Mouse (Mus musculus): ENCODE measurements at regions not wholly inside any gene's neighbourhood (a gene's known extent, or its start where the extent isn't known, plus 50 kb on each side); places are given as distances from the start of the nearest gene placed in this dataset.
A peak's percentile ranks its signal among the peaks of the same experiment; 100 is the strongest.
"Not testable (repeated sequence)": the region's sequence is repeated elsewhere in the genome, so short reads cannot be mapped to it uniquely, and the experiment has no call there.

- no peaks in the 10 kb centered on the region for H3K36me3 ChIP-seq (replicated peaks)
- H3K4me3 ChIP-seq (ENCODE audit: low read depth, low read length), result no peak overlapping the region
- no peaks in the 10 kb centered on the region for H3K27me3 ChIP-seq (ENCODE audit: insufficient read depth, low read length)
- no peaks in the 10 kb centered on the region for H3K4me1 ChIP-seq (ENCODE audit: insufficient read depth, low read depth, low read length)
- ATAC-seq (ENCODE audit: extremely low read depth, insufficient number of reproducible peaks, low FRiP score, poor library complexity, severe bottlenecking) (no peak), DNase-seq (ENCODE audit: low spot score) (no peak)
- H3K9me3 ChIP-seq (replicated peaks), result no peaks in the 10 kb centered on the region
- TF ChIP-seq GATA2 (IDR thresholded peaks at IDR 0.05; ENCODE audit: borderline replicate concordance, low read depth, low read length), result no peak
- TF ChIP-seq TAL1 (conservative IDR thresholded peaks at IDR 0.05; ENCODE audit: low read depth, low read length), result no peak
- TF ChIP-seq POLR2AphosphoS5 (IDR thresholded peaks at IDR 0.05; ENCODE audit: insufficient replicate concordance, low read depth, low read length), result no peak
- TF ChIP-seq GATA1 (IDR thresholded peaks at IDR 0.05; ENCODE audit: borderline replicate concordance, low read length), result no peak
- TF ChIP-seq CTCF (IDR thresholded peaks at IDR 0.05; ENCODE audit: low read depth, low read length), result no peak
Measured at GRCm38 (mm10) chr5:59945761-59946160, 1862.9 kb upstream of the G6pd2 start.

- TF ChIP-seq GATA2 (IDR thresholded peaks at IDR 0.05; ENCODE audit: borderline replicate concordance, low read depth, low read length), result no peak
- TF ChIP-seq POLR2AphosphoS5 (IDR thresholded peaks at IDR 0.05; ENCODE audit: insufficient replicate concordance, low read depth, low read length), result no peak
- no peak for TF ChIP-seq TAL1 (conservative IDR thresholded peaks at IDR 0.05; ENCODE audit: low read depth, low read length)
- no peak for TF ChIP-seq CTCF (IDR thresholded peaks at IDR 0.05; ENCODE audit: low read depth, low read length)
- no peak for TF ChIP-seq GATA1 (IDR thresholded peaks at IDR 0.05; ENCODE audit: borderline replicate concordance, low read length)
- Histone ChIP-seq H3K4me1 (ENCODE audit: insufficient read depth, low read depth, low read length) (no peaks in the 10 kb centered on the region), H3K27me3 (ENCODE audit: insufficient read depth, low read length) (no peaks in the 10 kb centered on the region), H3K36me3 (replicated peaks) (no peaks in the 10 kb centered on the region), H3K9me3 (replicated peaks) (no peaks in the 10 kb centered on the region), H3K4me3 (ENCODE audit: low read depth, low read length) (no peak overlapping the region)
- ATAC-seq (ENCODE audit: extremely low read depth, insufficient number of reproducible peaks, low FRiP score, poor library complexity, severe bottlenecking), result no peak
- no peak for DNase-seq (ENCODE audit: low spot score)
Measured at GRCm38 (mm10) chr5:59947831-59948568, 1860.6 kb upstream of the G6pd2 start.

- H3K4me3 ChIP-seq (ENCODE audit: low read depth, low read length); DNase-seq (ENCODE audit: low spot score); ATAC-seq (ENCODE audit: extremely low read depth, insufficient number of reproducible peaks, low FRiP score, poor library complexity, severe bottlenecking); H3K4me1 ChIP-seq (ENCODE audit: insufficient read depth, low read depth, low read length); H3K36me3 ChIP-seq (replicated peaks); H3K27me3 ChIP-seq (ENCODE audit: insufficient read depth, low read length); H3K9me3 ChIP-seq (replicated peaks): not testable (repeated sequence)
Measured at GRCm38 (mm10) chr5:59956240-59956639, 1852.4 kb upstream of the G6pd2 start.

- H3K9me3 ChIP-seq (replicated peaks), result no peaks in the 10 kb centered on the region
- H3K4me1 ChIP-seq (ENCODE audit: insufficient read depth, low read depth, low read length), result no peaks in the 10 kb centered on the region
- H3K4me3 ChIP-seq (ENCODE audit: low read depth, low read length), result no peak overlapping the region
- no peak for ATAC-seq (ENCODE audit: extremely low read depth, insufficient number of reproducible peaks, low FRiP score, poor library complexity, severe bottlenecking)
- DNase-seq (ENCODE audit: low spot score), result no peak
- TF ChIP-seq GATA2 (IDR thresholded peaks at IDR 0.05; ENCODE audit: borderline replicate concordance, low read depth, low read length) (no peak), GATA1 (IDR thresholded peaks at IDR 0.05; ENCODE audit: borderline replicate concordance, low read length) (no peak), CTCF (IDR thresholded peaks at IDR 0.05; ENCODE audit: low read depth, low read length) (no peak), POLR2AphosphoS5 (IDR thresholded peaks at IDR 0.05; ENCODE audit: insufficient replicate concordance, low read depth, low read length) (no peak)
- no peaks in the 10 kb centered on the region for H3K27me3 ChIP-seq (ENCODE audit: insufficient read depth, low read length)
- no peaks in the 10 kb centered on the region for H3K36me3 ChIP-seq (replicated peaks)
Measured at GRCm38 (mm10) chr5:59996698-59997097, 1811.9 kb upstream of the G6pd2 start.

- H3K4me3 ChIP-seq (ENCODE audit: low read depth, low read length); H3K36me3 ChIP-seq (replicated peaks); H3K27me3 ChIP-seq (ENCODE audit: insufficient read depth, low read length); DNase-seq (ENCODE audit: low spot score); H3K4me1 ChIP-seq (ENCODE audit: insufficient read depth, low read depth, low read length): not testable (repeated sequence)
- peak; percentile 100 for ATAC-seq (ENCODE audit: extremely low read depth, insufficient number of reproducible peaks, low FRiP score, poor library complexity, severe bottlenecking)
- peaks cover 20% of the 10 kb centered on the region for H3K9me3 ChIP-seq (replicated peaks)
Measured at GRCm38 (mm10) chr5:60042603-60043175, 1765.9 kb upstream of the G6pd2 start.

GRCm38 (mm10) chr5:60049053-60049452, 1759.6 kb upstream of the G6pd2 start:
- Histone ChIP-seq H3K9me3 (replicated peaks) (peaks cover 19% of the 10 kb centered on the region), H3K4me1 (ENCODE audit: insufficient read depth, low read depth, low read length) (no peaks in the 10 kb centered on the region), H3K27me3 (ENCODE audit: insufficient read depth, low read length) (no peaks in the 10 kb centered on the region), H3K36me3 (replicated peaks) (no peaks in the 10 kb centered on the region), H3K4me3 (ENCODE audit: low read depth, low read length) (no peak overlapping the region)
- no peak for TF ChIP-seq GATA2 (IDR thresholded peaks at IDR 0.05; ENCODE audit: borderline replicate concordance, low read depth, low read length)
- no peak for TF ChIP-seq GATA1 (IDR thresholded peaks at IDR 0.05; ENCODE audit: borderline replicate concordance, low read length)
- TF ChIP-seq POLR2AphosphoS5 (IDR thresholded peaks at IDR 0.05; ENCODE audit: insufficient replicate concordance, low read depth, low read length), result no peak
- TF ChIP-seq TAL1 (conservative IDR thresholded peaks at IDR 0.05; ENCODE audit: low read depth, low read length), result no peak
- TF ChIP-seq CTCF (IDR thresholded peaks at IDR 0.05; ENCODE audit: low read depth, low read length), result no peak
- no peak for ATAC-seq (ENCODE audit: extremely low read depth, insufficient number of reproducible peaks, low FRiP score, poor library complexity, severe bottlenecking)
- DNase-seq (ENCODE audit: low spot score), result no peak

- H3K4me3 ChIP-seq (ENCODE audit: low read depth, low read length), result no peak overlapping the region
- H3K27me3 ChIP-seq (ENCODE audit: insufficient read depth, low read length), result no peaks in the 10 kb centered on the region
- no peak for TF ChIP-seq TAL1 (conservative IDR thresholded peaks at IDR 0.05; ENCODE audit: low read depth, low read length)
- no peak for TF ChIP-seq GATA2 (IDR thresholded peaks at IDR 0.05; ENCODE audit: borderline replicate concordance, low read depth, low read length)
- no peak for TF ChIP-seq GATA1 (IDR thresholded peaks at IDR 0.05; ENCODE audit: borderline replicate concordance, low read length)
- TF ChIP-seq CTCF (IDR thresholded peaks at IDR 0.05; ENCODE audit: low read depth, low read length), result no peak
- no peaks in the 10 kb centered on the region for H3K4me1 ChIP-seq (ENCODE audit: insufficient read depth, low read depth, low read length)
- H3K36me3 ChIP-seq (replicated peaks), result no peaks in the 10 kb centered on the region
- no peaks in the 10 kb centered on the region for H3K9me3 ChIP-seq (replicated peaks)
- DNase-seq (ENCODE audit: low spot score) (no peak), ATAC-seq (ENCODE audit: extremely low read depth, insufficient number of reproducible peaks, low FRiP score, poor library complexity, severe bottlenecking) (no peak)
Measured at GRCm38 (mm10) chr5:60061178-60061577, 1747.4 kb upstream of the G6pd2 start.

All from G1E (cell line).